Mouse (Mus musculus) cerebellum, adult 2 months (tissue): ENCODE data around the gene Galnt17.

Source experiments
- CTCF ChIP-seq: fragments of 200-500 bp; IDR thresholded peaks from 2 replicates; pipeline ENCODE4 v1.5.1; 2011; ENCODE audit warnings: low read depth, mild to moderate bottlenecking, control low read depth, low read length, moderate library complexity, borderline replicate concordance; ENCODE audit not compliant: insufficient read depth
- POLR2A ChIP-seq: fragments of 200-500 bp; IDR thresholded peaks from 2 replicates; pipeline ENCODE4 v1.6.1; 2011; ENCODE audit warnings: low read length, control low read depth, borderline replicate concordance; ENCODE audit not compliant: insufficient read depth

GRCm38 (mm10) chr5:131007871-131008505 is 300.3 kb downstream of the Galnt17 start:
- TF ChIP-seq POLR2A (no peak), CTCF (peak; percentile 64)
